Mouse (Mus musculus) cortical plate, adult 2 months (tissue): Measurements from ENCODE around the gene Kyat1.
"Not testable (repeated sequence)": the region's sequence is repeated elsewhere in the genome, so short reads cannot be mapped to it uniquely, and the experiment has no call there.

ENCODE experiments used
- CTCF ChIP-seq: fragments of 200-500 bp; IDR thresholded peaks from 2 replicates; pipeline ENCODE4 v1.5.1; 2011; ENCODE audit warnings: mild to moderate bottlenecking, control low read depth, low read length; ENCODE audit not compliant: insufficient read depth; ENCODE audit errors: extremely low read depth
- POLR2A ChIP-seq: fragments of 200-500 bp; IDR thresholded peaks from 2 replicates; pipeline ENCODE4 v1.6.1; 2011; ENCODE audit warnings: mild to moderate bottlenecking, low read length, control low read depth; ENCODE audit not compliant: insufficient read depth; ENCODE audit errors: extremely low read depth

DNA sequence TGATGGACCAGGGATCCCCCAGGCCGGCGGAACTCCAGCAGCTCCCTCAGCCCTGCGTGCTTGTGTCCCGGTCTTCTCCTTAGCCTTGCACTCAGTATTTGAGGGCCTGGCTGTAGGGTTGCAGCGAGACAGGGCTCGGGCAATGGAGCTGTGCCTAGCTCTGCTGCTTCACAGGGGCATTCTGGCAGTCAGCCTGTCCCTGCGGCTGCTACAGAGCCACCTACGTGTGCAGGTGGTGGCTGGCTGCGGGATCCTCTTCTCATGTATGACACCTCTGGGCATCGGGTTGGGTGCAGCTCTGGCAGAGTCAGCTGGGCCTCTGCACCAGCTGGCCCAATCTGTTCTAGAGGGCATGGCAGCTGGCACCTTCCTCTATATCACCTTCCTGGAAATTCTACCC is 45.8 kb downstream of the Kyat1 start:
- TF ChIP-seq POLR2A, CTCF: not testable (repeated sequence)
